Mouse (Mus musculus): ENCODE results near the gene Crk. TPM values are rescaled to one million over a fixed set of nuclear protein-coding genes. Genes with fewer than 3 reads are reported as not detected.

The Crk gene
- 27.0 and 35.8 TPM in 2 replicates for polyA plus RNA-seq (2012; rRNA removed)

GRCm38 (mm10) chr11:75678747-75679438, at the start of gene Crk:
Gene Crk, plus strand, starts transcription at chr11:75679259.
- Histone ChIP-seq H3K27me3 (ENCODE audit: control insufficient read depth, insufficient read depth, low read length) (no peaks in the 10 kb centered on the region), H3K4me3 (ENCODE audit: control insufficient read depth, low read depth, low read length) (peak within 1 kb of the TSS; percentile 86), H3K27ac (ENCODE audit: control insufficient read depth, insufficient read depth, low read depth, low read length) (peak within 1 kb of the TSS; percentile 80)

DNA sequence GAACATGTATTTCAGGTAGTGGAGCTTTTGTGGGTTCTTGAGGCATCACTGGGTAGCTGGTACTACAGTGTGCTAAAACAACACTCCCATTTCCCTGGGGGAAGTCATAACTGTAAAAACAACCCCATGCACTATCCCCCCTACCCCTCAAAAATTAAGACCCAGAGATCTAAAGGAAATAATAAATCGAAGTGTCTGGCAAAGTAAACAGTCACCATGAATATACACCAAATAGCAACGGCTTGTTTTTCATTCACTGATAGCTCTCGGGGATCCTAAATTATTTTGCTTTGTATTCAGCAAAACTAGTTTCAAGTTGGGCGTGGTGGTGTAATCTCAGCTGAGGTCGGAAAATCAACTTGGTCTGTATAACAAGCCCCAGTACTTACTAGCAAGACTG, 49.0 kb upstream of the Crk start:
- TF ChIP-seq CTCF (IDR thresholded peaks at IDR 0.05; ENCODE audit: control insufficient read depth, insufficient read depth, insufficient replicate concordance, low read depth, low read length): no peak
- TF ChIP-seq POLR2A (IDR thresholded peaks at IDR 0.05; ENCODE audit: control insufficient read depth, low read depth, low read length): no peak
- no peaks in the 10 kb centered on the region for H3K27me3 ChIP-seq (ENCODE audit: control insufficient read depth, insufficient read depth, low read length)
- H3K36me3 ChIP-seq (ENCODE audit: control insufficient read depth, insufficient read depth, low read length): peaks cover 4% of the 10 kb centered on the region
- H3K4me3 ChIP-seq (ENCODE audit: control insufficient read depth, low read depth, low read length): peak overlapping the region; percentile 92; the same call in 1 of the 2 replicates
- H3K4me1 ChIP-seq (ENCODE audit: control insufficient read depth, insufficient read depth, low read length): peaks cover 3% of the 10 kb centered on the region
- H3K27ac ChIP-seq (ENCODE audit: control insufficient read depth, insufficient read depth, low read depth, low read length): peak overlapping the region; percentile 98

More at GRCm38 (mm10) chr11:75678747-75679438, at the start of gene Crk:
- peaks cover 9% of the 10 kb centered on the region for H3K4me1 ChIP-seq (ENCODE audit: control insufficient read depth, insufficient read depth, low read length)
- peak; percentile 85 for TF ChIP-seq POLR2A (IDR thresholded peaks at IDR 0.05; ENCODE audit: control insufficient read depth, low read depth, low read length)
- no peak for TF ChIP-seq CTCF (IDR thresholded peaks at IDR 0.05; ENCODE audit: control insufficient read depth, insufficient read depth, insufficient replicate concordance, low read depth, low read length)
- H3K36me3 ChIP-seq (ENCODE audit: control insufficient read depth, insufficient read depth, low read length): no peaks in the 10 kb centered on the region

DNA sequence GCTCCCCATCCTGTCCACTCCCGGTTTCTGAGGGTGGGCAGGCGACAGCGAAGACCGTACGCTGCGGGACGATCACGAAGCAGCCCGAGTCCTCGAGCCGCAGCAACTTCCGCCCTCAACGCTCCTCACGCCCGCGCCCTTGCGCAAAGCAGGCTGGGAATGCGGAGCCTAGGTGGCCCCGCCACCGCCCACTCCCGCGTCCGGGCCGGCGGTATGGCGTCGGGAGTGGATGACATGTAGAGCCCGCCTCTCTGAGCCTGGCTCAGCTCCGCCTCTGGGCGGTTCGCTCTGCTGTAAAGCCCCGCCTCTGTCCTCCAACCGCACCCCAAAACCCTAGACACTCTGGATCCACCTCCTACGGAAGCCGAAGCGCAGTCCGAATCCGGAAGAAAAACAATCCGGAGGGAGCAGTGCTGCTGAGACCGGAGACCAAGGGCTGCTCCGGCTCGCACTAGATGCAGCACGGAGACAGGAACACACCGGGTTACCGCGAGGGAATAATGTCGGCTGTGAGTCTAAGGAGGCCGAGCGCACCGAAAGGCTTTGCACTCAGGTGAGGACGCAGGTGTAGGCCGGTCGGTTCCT, 48.3 kb upstream of the Crk start, which contains the start of gene Inpp5k:
TSS of gene Inpp5k (plus strand) at position 344 of the 585 bp plus-strand sequence.
- H3K36me3 ChIP-seq (ENCODE audit: control insufficient read depth, insufficient read depth, low read length): peaks cover 2% of the 10 kb centered on the region
- peak within 1 kb of the TSS; percentile 98 for H3K27ac ChIP-seq (ENCODE audit: control insufficient read depth, insufficient read depth, low read depth, low read length)
- peaks cover 3% of the 10 kb centered on the region for H3K4me1 ChIP-seq (ENCODE audit: control insufficient read depth, insufficient read depth, low read length)
- TF ChIP-seq POLR2A (IDR thresholded peaks at IDR 0.05; ENCODE audit: control insufficient read depth, low read depth, low read length) (peak; percentile 96), CTCF (IDR thresholded peaks at IDR 0.05; ENCODE audit: control insufficient read depth, insufficient read depth, insufficient replicate concordance, low read depth, low read length) (no peak)
- H3K4me3 ChIP-seq (ENCODE audit: control insufficient read depth, low read depth, low read length): peak within 1 kb of the TSS; percentile 92
- no peaks in the 10 kb centered on the region for H3K27me3 ChIP-seq (ENCODE audit: control insufficient read depth, insufficient read depth, low read length)

DNA sequence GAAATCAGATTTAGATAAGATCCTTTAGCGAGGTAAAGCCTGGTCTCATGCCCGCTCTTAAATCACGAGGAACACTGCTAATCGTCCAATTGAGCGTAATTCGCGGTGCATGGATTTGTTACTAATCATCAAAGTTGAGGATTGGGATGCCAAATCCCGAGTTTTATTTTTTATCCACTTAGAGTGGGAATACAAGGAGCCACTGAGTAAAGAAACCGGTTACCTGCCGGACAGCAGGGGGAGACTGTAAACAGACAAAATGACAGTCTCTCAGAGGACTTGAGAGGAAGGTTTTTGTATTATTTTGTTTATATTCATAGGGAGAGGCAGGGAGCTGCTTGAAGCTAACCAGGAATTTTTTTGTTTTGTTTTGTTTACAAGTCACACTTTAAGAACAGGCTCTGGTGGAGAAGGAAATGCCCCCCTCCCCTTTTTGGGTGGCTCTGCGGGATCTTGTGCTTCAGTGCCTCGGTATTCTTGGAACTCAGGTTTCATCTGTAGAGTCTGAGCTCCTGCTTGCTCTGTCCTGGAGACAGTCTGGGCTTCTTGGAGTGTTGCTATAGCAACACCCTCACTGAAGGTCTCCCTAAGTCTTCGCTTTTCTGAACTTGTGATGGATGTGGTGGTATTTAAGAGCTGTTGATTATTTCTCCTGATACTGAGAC, 47.4 kb upstream of the Crk start:
- H3K27me3 ChIP-seq (ENCODE audit: control insufficient read depth, insufficient read depth, low read length): no peaks in the 10 kb centered on the region
- H3K4me3 ChIP-seq (ENCODE audit: control insufficient read depth, low read depth, low read length): peak overlapping the region; percentile 92
- H3K4me1 ChIP-seq (ENCODE audit: control insufficient read depth, insufficient read depth, low read length): peaks cover 3% of the 10 kb centered on the region
- peaks cover 2% of the 10 kb centered on the region for H3K36me3 ChIP-seq (ENCODE audit: control insufficient read depth, insufficient read depth, low read length)
- TF ChIP-seq POLR2A (IDR thresholded peaks at IDR 0.05; ENCODE audit: control insufficient read depth, low read depth, low read length) (no peak), CTCF (IDR thresholded peaks at IDR 0.05; ENCODE audit: control insufficient read depth, insufficient read depth, insufficient replicate concordance, low read depth, low read length) (no peak)
- no peak overlapping the region for H3K27ac ChIP-seq (ENCODE audit: control insufficient read depth, insufficient read depth, low read depth, low read length)

- Histone ChIP-seq H3K4me3 (ENCODE audit: control insufficient read depth, low read depth, low read length) (no peak overlapping the region), H3K27ac (ENCODE audit: control insufficient read depth, insufficient read depth, low read depth, low read length) (no peak overlapping the region), H3K36me3 (ENCODE audit: control insufficient read depth, insufficient read depth, low read length) (no peaks in the 10 kb centered on the region; the same call in 1 of the 2 replicates), H3K4me1 (ENCODE audit: control insufficient read depth, insufficient read depth, low read length) (peaks cover 3% of the 10 kb centered on the region), H3K27me3 (ENCODE audit: control insufficient read depth, insufficient read depth, low read length) (no peaks in the 10 kb centered on the region)
- TF ChIP-seq POLR2A (IDR thresholded peaks at IDR 0.05; ENCODE audit: control insufficient read depth, low read depth, low read length) (no peak), CTCF (IDR thresholded peaks at IDR 0.05; ENCODE audit: control insufficient read depth, insufficient read depth, insufficient replicate concordance, low read depth, low read length) (no peak)
These were observed 46.1 kb upstream of the Crk start for GRCm38 (mm10) chr11:75632921-75633320.

DNA sequence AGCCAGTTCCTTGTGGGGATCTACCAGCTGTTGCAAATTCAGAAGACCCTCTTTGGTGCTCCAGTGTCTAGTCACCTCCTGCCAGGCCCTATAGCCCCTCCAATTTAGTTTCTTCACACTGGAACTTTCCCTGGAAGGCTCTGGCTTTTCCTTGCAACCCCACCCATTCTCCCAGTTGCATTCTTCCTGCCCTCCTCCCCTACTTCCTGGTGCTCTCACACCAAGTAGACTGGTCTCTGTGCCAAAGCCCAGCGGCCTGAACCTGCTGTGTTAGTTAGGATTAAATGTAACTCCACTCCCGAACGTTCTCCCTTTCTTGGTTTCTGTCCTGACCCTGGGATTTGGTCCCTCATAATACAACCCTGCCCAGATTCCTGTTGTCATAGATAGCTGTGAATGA, 44.3 kb upstream of the Crk start:
- Histone ChIP-seq H3K27ac (ENCODE audit: control insufficient read depth, insufficient read depth, low read depth, low read length) (no peak overlapping the region), H3K36me3 (ENCODE audit: control insufficient read depth, insufficient read depth, low read length) (no peaks in the 10 kb centered on the region; the same call in 1 of the 2 replicates), H3K4me3 (ENCODE audit: control insufficient read depth, low read depth, low read length) (no peak overlapping the region), H3K27me3 (ENCODE audit: control insufficient read depth, insufficient read depth, low read length) (no peaks in the 10 kb centered on the region), H3K4me1 (ENCODE audit: control insufficient read depth, insufficient read depth, low read length) (no peaks in the 10 kb centered on the region; the same call in none of the 2 replicates)
- no peak for TF ChIP-seq CTCF (IDR thresholded peaks at IDR 0.05; ENCODE audit: control insufficient read depth, insufficient read depth, insufficient replicate concordance, low read depth, low read length)
- no peak for TF ChIP-seq POLR2A (IDR thresholded peaks at IDR 0.05; ENCODE audit: control insufficient read depth, low read depth, low read length)

- no peak overlapping the region for H3K27ac ChIP-seq (ENCODE audit: control insufficient read depth, insufficient read depth, low read depth, low read length)
- TF ChIP-seq CTCF (IDR thresholded peaks at IDR 0.05; ENCODE audit: control insufficient read depth, insufficient read depth, insufficient replicate concordance, low read depth, low read length) (no peak), POLR2A (IDR thresholded peaks at IDR 0.05; ENCODE audit: control insufficient read depth, low read depth, low read length) (no peak)
- no peak overlapping the region for H3K4me3 ChIP-seq (ENCODE audit: control insufficient read depth, low read depth, low read length)
- no peaks in the 10 kb centered on the region for H3K27me3 ChIP-seq (ENCODE audit: control insufficient read depth, insufficient read depth, low read length)
- H3K4me1 ChIP-seq (ENCODE audit: control insufficient read depth, insufficient read depth, low read length): no peaks in the 10 kb centered on the region; the same call in 1 of the 2 replicates
- no peaks in the 10 kb centered on the region; the same call in 1 of the 2 replicates for H3K36me3 ChIP-seq (ENCODE audit: control insufficient read depth, insufficient read depth, low read length)
These were observed 43.7 kb upstream of the Crk start for GRCm38 (mm10) chr11:75635315-75635714.

Measured in testis, adult 2 months (tissue).